Mouse (Mus musculus): ENCODE measurements at regions not wholly inside any gene's neighbourhood (a gene's known extent, or its start where the extent isn't known, plus 50 kb on each side); places are given as distances from the start of the nearest gene placed in this dataset.

DNA sequence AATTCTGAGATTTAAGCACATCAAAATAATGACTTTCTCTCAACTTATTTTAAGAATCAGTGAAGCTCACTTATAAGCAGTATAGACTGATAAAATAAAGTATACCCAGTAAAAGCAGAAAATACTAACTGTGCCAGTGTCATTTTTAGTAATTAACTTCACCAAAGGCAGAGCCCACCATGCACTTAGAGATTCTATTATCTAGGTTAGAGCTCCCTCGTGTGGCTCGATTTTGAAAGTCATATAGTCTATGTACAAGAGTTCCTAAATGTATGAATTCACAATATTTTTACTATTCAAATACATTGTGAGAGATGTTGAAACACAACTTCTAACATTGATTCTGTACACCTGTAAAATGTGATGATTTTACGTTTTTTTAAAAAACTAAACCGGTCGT lies 589.3 kb downstream of the Kcnj3 start:
- Histone ChIP-seq H3K36me3 (ENCODE audit: insufficient read depth) (no peaks in the 10 kb centered on the region), H3K4me3 (ENCODE audit: low read depth, low read length) (no peak overlapping the region), H3K9me3 (ENCODE audit: low read length) (no peaks in the 10 kb centered on the region), H3K4me1 (ENCODE audit: insufficient read depth) (no peaks in the 10 kb centered on the region), H3K27me3 (ENCODE audit: insufficient read depth, low read length) (no peaks in the 10 kb centered on the region), H3K4me2 (ENCODE audit: low read depth) (no peak overlapping the region), H3K9ac (no peak overlapping the region), H3K27ac (ENCODE audit: low read depth, low read length) (no peak overlapping the region)
- 8% methylated on average over 5 of the region's 5 CpGs for WGBS
- DNase-seq (peak; percentile 91), ATAC-seq (peak; percentile 94)
- TF ChIP-seq CTCF (IDR thresholded peaks at IDR 0.05; ENCODE audit: low read depth), result peak; percentile 74

DNA sequence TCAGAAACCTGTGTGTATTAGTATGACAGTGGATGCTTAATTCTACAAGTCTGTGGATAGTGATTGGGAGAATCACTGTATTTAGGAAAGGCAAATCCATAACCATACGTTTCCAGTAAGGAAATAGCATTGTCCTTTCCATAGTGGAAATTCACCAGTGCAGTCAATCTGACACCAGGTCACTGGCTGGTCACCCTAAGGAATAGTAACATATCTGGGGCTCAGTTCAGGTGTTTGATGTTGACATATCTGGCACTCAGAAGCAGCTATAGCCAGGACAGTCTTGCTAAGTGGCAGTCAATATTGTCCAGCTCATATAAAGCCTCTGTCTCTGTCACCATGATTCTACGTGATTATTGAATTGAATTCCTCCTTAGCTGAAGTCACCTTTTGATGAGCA lies 593.2 kb downstream of the Kcnj3 start:
- H3K9me3 ChIP-seq (ENCODE audit: low read length), result no peaks in the 10 kb centered on the region
- no peaks in the 10 kb centered on the region for H3K36me3 ChIP-seq (ENCODE audit: insufficient read depth)
- H3K4me2 ChIP-seq (ENCODE audit: low read depth), result no peak overlapping the region
- H3K4me3 ChIP-seq (ENCODE audit: low read depth, low read length), result no peak overlapping the region
- H3K27ac ChIP-seq (ENCODE audit: low read depth, low read length), result no peak overlapping the region
- ATAC-seq, result no peak
- TF ChIP-seq CTCF (IDR thresholded peaks at IDR 0.05; ENCODE audit: low read depth), result no peak
- no peaks in the 10 kb centered on the region for H3K27me3 ChIP-seq (ENCODE audit: insufficient read depth, low read length)
- WGBS, result 82% methylated on average over 2 of the region's 2 CpGs
- no peak for DNase-seq
- H3K4me1 ChIP-seq (ENCODE audit: insufficient read depth), result no peaks in the 10 kb centered on the region
- no peak overlapping the region for H3K9ac ChIP-seq
